Mouse (Mus musculus): Measurements from ENCODE around the gene Irgc1.

- TF ChIP-seq CTCF (IDR thresholded peaks at IDR 0.05; ENCODE audit: borderline replicate concordance, extremely low read depth, insufficient read depth, insufficient read length) (no peak), POLR2A (IDR thresholded peaks at IDR 0.05; ENCODE audit: borderline replicate concordance, extremely low read depth, insufficient read depth, insufficient read length, poor library complexity, severe bottlenecking) (no peak)
Observed at GRCm38 (mm10) chr7:24454199-24454598, 2.1 kb upstream of the Irgc1 start.

Data from brain, embryonic 14.5 days (tissue).